Mouse (Mus musculus): ENCODE data around the gene Qrfp. TPM values are rescaled to one million over a fixed set of nuclear protein-coding genes. Genes with fewer than 3 reads are reported as not detected.

Qrfp gene
- total and polyA plus RNA-seq, 2 experiments from 2014 or later = 0.20 TPM; not detected in 1

DNA sequence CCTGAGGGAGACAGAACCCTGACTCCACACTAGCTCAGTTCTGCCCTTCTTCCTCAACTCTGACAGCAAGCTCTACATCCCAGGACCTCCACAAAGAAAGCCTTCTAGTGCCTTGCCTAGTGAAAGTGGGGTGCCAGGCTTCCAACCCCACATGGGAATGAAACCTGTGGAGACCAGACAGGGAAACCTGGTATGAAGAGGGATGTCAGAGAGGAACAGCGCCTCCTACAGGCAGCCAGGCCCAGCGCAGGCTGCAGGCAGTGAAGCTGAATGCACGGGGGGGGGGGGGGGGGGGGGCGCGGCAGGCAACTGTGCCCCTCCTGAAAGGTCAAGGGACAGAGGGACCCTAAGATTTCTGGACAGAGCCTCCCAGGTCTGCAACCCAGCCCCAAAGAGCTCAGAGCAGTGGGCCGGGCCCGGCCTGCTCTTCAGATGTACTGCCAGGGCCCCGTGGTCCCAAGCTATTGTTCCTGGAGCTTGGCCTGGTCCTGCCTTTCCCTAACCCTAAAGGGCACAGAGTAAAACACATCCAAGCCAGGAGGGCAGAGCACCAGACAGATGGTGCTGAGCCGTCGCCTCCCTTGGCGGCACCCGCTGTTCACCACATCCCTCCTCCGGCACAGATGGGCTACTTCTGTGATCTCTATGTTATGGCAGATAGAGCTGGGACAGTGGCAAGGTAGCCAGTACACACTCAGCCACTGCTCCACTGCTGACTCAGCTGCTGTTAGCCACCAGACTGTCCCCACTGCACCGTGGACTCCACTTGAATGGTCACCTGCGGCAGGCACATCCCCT lies 13.8 kb upstream of the Qrfp start:
- Histone ChIP-seq H3K9ac (replicated peaks; ENCODE audit: low read length, poor library complexity, severe bottlenecking) (no peak overlapping the region), H3K27me3 (ENCODE audit: insufficient read depth, low read length) (no peaks in the 10 kb centered on the region), H3K4me1 (ENCODE audit: insufficient read depth, low read length) (peaks cover 4% of the 10 kb centered on the region; the same call in 1 of the 2 replicates), H3K27ac (ENCODE audit: low read depth, low read length) (no peak overlapping the region), H3K9me3 (ENCODE audit: low read length) (no peaks in the 10 kb centered on the region), H3K4me2 (ENCODE audit: low read depth, low read length, poor library complexity, severe bottlenecking) (no peak overlapping the region), H3K4me3 (ENCODE audit: low read depth, low read length) (no peak overlapping the region), H3K36me3 (ENCODE audit: insufficient read depth, low read length) (no peaks in the 10 kb centered on the region)
- WGBS = 79% methylated on average over 10 of the region's 15 CpGs
- DNase-seq (ENCODE audit: low spot score) = no peak
- TF ChIP-seq CTCF (IDR thresholded peaks at IDR 0.05) = peak; percentile 61
- no peak for ATAC-seq (ENCODE audit: low FRiP score)

DNA sequence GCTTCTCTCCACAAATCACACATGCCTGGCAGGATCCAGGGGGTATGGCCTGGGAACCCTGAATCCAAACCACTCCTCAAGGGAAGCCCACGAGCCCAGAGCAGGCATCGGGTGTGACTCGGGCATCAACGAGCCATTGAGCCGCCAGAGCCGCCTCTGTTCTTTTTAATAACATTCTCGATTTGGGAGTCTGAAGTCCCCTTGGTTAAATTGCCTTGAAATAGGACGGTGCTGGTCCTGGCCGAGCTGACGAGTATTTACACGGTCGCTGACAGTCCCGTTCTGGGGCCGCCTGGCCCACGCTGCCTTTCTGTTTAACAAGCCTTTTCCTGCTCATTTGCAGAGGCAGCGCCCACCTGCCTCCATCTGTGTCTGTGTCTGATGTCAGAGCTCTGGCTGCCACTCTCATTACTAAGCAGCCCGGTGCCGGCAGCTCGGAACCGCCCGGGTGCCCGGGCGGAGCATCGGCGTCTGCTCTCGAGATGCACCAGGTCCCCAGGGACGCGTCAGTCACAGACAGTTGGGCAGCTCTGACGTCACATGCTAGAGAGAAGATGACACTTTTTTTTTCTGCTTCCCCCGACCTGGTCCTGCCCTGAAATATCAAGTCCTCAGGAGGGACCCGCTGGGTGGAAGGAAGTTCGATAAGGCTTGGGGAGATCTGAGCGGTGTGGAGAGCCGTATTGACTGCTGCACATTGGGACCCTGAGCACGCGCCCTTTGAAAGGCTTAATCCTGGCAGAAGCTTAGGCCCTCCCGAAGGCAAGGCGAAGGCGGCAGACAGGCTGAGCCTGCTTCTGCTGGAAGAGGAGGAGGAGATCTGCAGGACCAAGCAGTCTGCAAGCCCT lies 12.4 kb upstream of the Qrfp start:
- Histone ChIP-seq H3K27me3 (ENCODE audit: insufficient read depth, low read length) (no peaks in the 10 kb centered on the region), H3K36me3 (ENCODE audit: insufficient read depth, low read length) (no peaks in the 10 kb centered on the region), H3K9me3 (ENCODE audit: low read length) (no peaks in the 10 kb centered on the region), H3K4me3 (ENCODE audit: low read depth, low read length) (no peak overlapping the region), H3K4me2 (ENCODE audit: low read depth, low read length, poor library complexity, severe bottlenecking) (peak overlapping the region; percentile 35), H3K27ac (ENCODE audit: low read depth, low read length) (peak overlapping the region; percentile 60), H3K4me1 (ENCODE audit: insufficient read depth, low read length) (no peaks in the 10 kb centered on the region; the same call in 1 of the 2 replicates), H3K9ac (replicated peaks; ENCODE audit: low read length, poor library complexity, severe bottlenecking) (0 out of 2 replicates have a peak overlapping the region, but pooled peaks have one; percentile 30)
- ATAC-seq (ENCODE audit: low FRiP score) (peak; percentile 67), DNase-seq (ENCODE audit: low spot score) (peak; percentile 80)
- TF ChIP-seq CTCF (IDR thresholded peaks at IDR 0.05) = no peak
- WGBS = 6% methylated on average over 39 of the region's 39 CpGs

DNA sequence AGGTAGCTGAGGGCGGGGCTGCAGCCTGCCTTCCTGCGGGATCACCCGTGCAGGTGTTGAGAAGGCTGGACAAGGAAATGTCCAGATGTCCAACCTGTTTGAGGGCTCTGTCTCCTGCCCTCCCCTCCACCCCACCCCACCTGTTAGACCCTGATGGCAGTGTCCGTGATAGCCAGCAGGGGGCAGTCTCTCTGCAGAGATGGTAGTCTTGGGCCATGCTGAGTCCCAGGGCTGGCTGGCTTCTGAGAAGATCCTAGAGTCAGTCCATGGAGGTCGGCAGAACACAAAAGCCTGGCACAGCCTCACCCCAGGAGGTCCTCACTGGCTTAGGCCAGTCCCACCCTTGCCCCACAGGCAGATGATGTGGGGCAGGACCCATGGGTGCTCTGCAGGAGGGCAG lies 5.0 kb upstream of the Qrfp start:
- ATAC-seq (ENCODE audit: low FRiP score) (no peak), DNase-seq (ENCODE audit: low spot score) (peak; percentile 72)
- H3K27ac ChIP-seq (ENCODE audit: low read depth, low read length) = no peak overlapping the region
- no peak overlapping the region for H3K4me2 ChIP-seq (ENCODE audit: low read depth, low read length, poor library complexity, severe bottlenecking)
- peak; percentile 82 for TF ChIP-seq CTCF (IDR thresholded peaks at IDR 0.05)
- H3K9me3 ChIP-seq (ENCODE audit: low read length) = no peaks in the 10 kb centered on the region
- 33% methylated on average over 5 of the region's 5 CpGs for WGBS
- no peak overlapping the region for H3K9ac ChIP-seq (replicated peaks; ENCODE audit: low read length, poor library complexity, severe bottlenecking)
- H3K4me3 ChIP-seq (ENCODE audit: low read depth, low read length) = no peak overlapping the region
- H3K27me3 ChIP-seq (ENCODE audit: insufficient read depth, low read length) = no peaks in the 10 kb centered on the region
- no peaks in the 10 kb centered on the region for H3K36me3 ChIP-seq (ENCODE audit: insufficient read depth, low read length)
- H3K4me1 ChIP-seq (ENCODE audit: insufficient read depth, low read length) = peaks cover 4% of the 10 kb centered on the region; the same call in 1 of the 2 replicates

DNA sequence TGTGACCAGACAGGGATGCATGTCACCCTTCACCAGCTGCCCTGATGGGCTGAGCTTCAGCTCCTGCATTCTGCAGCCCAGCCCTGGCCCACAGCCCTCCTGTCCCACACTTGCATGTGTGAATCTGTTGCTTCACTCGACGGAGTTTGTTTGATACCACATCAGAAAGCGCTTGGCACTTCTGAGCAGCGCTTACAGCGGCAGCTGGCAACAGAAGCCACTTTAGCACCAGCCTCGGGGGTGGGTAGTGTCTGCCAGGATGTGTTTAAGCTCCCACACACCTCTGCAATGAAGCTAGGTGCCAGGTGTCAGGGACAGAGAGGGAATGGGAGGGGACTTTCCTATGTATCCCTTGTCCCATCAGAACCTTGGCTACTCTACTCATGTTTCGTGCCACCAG lies 4.3 kb upstream of the Qrfp start:
- Histone ChIP-seq H3K9ac (replicated peaks; ENCODE audit: low read length, poor library complexity, severe bottlenecking) (no peak overlapping the region), H3K27ac (ENCODE audit: low read depth, low read length) (no peak overlapping the region), H3K27me3 (ENCODE audit: insufficient read depth, low read length) (no peaks in the 10 kb centered on the region), H3K4me2 (ENCODE audit: low read depth, low read length, poor library complexity, severe bottlenecking) (no peak overlapping the region), H3K4me1 (ENCODE audit: insufficient read depth, low read length) (peaks cover 9% of the 10 kb centered on the region; the same call in 1 of the 2 replicates), H3K9me3 (ENCODE audit: low read length) (no peaks in the 10 kb centered on the region), H3K36me3 (ENCODE audit: insufficient read depth, low read length) (no peaks in the 10 kb centered on the region), H3K4me3 (ENCODE audit: low read depth, low read length) (no peak overlapping the region)
- DNase-seq (ENCODE audit: low spot score) (no peak), ATAC-seq (ENCODE audit: low FRiP score) (no peak)
- TF ChIP-seq CTCF (IDR thresholded peaks at IDR 0.05) = no peak
- 69% methylated on average over 7 of the region's 7 CpGs for WGBS

DNA sequence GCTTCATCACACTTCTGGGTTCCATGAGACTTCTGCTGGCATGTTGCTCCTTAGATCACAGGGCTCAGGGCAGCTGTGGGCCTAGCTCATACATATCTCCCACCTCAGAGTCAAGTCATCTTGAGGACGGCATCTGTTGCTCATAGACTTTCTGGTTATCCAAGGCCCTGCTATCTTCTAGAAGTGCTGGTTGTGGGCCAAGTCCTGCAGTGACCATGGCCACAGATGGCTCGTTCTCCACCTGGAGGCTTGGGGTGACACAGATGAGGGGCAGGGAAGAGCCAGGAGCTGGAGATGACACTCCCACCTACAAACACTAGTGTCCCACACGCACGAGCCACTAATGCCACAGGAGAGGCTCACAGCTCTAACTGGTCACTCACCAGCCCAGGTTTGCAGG lies 3.3 kb upstream of the Qrfp start:
- TF ChIP-seq CTCF (IDR thresholded peaks at IDR 0.05) = no peak
- Histone ChIP-seq H3K27me3 (ENCODE audit: insufficient read depth, low read length) (no peaks in the 10 kb centered on the region), H3K36me3 (ENCODE audit: insufficient read depth, low read length) (no peaks in the 10 kb centered on the region), H3K4me1 (ENCODE audit: insufficient read depth, low read length) (peaks cover 19% of the 10 kb centered on the region), H3K4me2 (ENCODE audit: low read depth, low read length, poor library complexity, severe bottlenecking) (no peak overlapping the region), H3K9me3 (ENCODE audit: low read length) (no peaks in the 10 kb centered on the region), H3K27ac (ENCODE audit: low read depth, low read length) (no peak overlapping the region), H3K4me3 (ENCODE audit: low read depth, low read length) (no peak overlapping the region), H3K9ac (replicated peaks; ENCODE audit: low read length, poor library complexity, severe bottlenecking) (no peak overlapping the region)
- ATAC-seq (ENCODE audit: low FRiP score) = no peak
- DNase-seq (ENCODE audit: low spot score) = no peak
- WGBS = 91% methylated on average over 4 of the region's 4 CpGs
